Mouse (Mus musculus) spleen, adult 2 months (tissue): ENCODE measurements around the gene Kif23. TPM values are rescaled to one million over a fixed set of nuclear protein-coding genes. Genes with fewer than 3 reads are reported as not detected.

Source experiments
- DNase-seq, 2 experiments: peaks; one replicate each; pipeline versions ENCODE4 v3.0.0 to v3.0.0-alpha.2; 2012 to 2021; ENCODE audit warnings: low spot score in 2 of 2, low read depth in 1 of 2
- H3K27ac ChIP-seq: fragments of 200-500 bp; 2 replicates; pipeline ENCODE4 v1.5.1; 2012; ENCODE audit warnings: low read length, inconsistent platforms; ENCODE audit not compliant: insufficient read depth
- H3K27me3 ChIP-seq: fragments of 200-500 bp; 2 replicates; pipeline ENCODE4 v1.6.1; 2012; ENCODE audit warnings: mild to moderate bottlenecking, moderate library complexity, low read length, inconsistent platforms; ENCODE audit not compliant: control insufficient read depth, insufficient read depth
- H3K36me3 ChIP-seq: fragments of 200-500 bp; 2 replicates; pipeline ENCODE4 v1.6.1; 2012; ENCODE audit warnings: mild to moderate bottlenecking, low read length, inconsistent platforms; ENCODE audit not compliant: control insufficient read depth, insufficient read depth
- H3K4me1 ChIP-seq: fragments of 200-500 bp; 2 replicates; pipeline ENCODE4 v1.6.1; 2011; ENCODE audit warnings: inconsistent platforms; ENCODE audit not compliant: control insufficient read depth, insufficient read depth, insufficient read length
- H3K4me3 ChIP-seq: fragments of 200-500 bp; 2 replicates; pipeline ENCODE4 v1.5.1; 2011; ENCODE audit warnings: mild to moderate bottlenecking, inconsistent platforms; ENCODE audit not compliant: insufficient read depth, insufficient read length; ENCODE audit errors: extremely low read depth
- CTCF ChIP-seq: fragments of 200-500 bp; IDR thresholded peaks from 2 replicates; pipeline ENCODE4 v1.5.1; 2011; ENCODE audit warnings: mild to moderate bottlenecking, inconsistent platforms; ENCODE audit not compliant: insufficient read depth, insufficient read length, insufficient replicate concordance; ENCODE audit errors: extremely low read depth
- POLR2A ChIP-seq: fragments of 200-500 bp; IDR thresholded peaks from 2 replicates; pipeline ENCODE4 v1.6.1; 2011; ENCODE audit warnings: low read depth, low read length, inconsistent platforms
- WGBS: fragments of 180-500 bp; shearing (Covaris S2); methylation state at CpG from one replicate; pipeline ENCODE4 v1.1.7; 2018; 5-methylcytosine and 5-hydroxymethylcytosine counted together
- polyA plus RNA-seq: library from polyadenylated mRNA; depleted of rRNA; stranded (reverse); fragments of >200 nt; gene quantifications from 2 replicates; pipeline ENCODE4 v1.2.3, GENCODE M21; 2012

Kif23 gene
- polyA plus RNA-seq, 1 experiment = 4.6 TPM

DNA sequence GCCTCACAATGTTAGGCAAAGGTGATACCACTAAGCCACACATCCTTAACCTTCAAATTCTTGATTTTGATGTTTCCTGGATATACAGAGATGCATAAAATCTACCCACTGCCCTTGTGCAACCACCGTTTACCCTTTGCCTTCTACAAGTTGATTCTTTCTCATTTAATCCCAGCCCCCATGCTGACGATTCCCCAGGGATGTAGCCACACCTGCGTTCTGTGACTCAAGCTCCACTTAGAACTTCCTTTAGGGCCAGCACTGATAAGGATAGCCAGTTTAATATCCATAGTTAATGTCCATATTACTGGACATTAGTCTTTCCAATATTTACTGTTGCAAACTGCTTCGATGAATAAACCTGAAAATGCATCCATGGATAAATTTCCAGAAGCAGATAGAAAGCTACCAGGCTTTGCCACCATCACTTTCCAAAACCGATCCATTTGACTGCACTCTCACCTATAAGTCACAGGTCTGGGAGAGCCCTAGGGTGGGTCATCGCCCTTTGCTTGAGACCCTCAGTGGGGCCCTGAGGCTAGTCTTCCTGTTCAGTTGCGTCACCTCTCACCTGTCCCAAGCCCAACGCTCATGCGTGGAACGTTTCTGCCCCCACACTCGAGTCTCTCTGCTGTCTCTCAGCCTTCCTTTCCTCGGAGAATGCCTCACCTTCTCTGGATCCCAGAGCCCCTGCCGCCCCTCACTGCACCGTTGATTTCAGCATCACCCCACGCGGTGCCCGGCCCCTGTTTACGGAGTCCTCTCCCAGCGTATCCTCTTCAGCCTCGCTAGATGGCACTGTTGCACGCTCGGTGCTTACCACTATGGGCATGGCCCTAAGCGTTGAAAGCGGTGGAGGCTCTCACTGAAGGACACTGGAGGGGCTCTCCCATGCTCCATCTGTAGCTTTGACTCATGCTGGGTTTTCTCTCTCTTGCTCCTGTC lies 1.1 kb upstream of the Kif23 start:
- TF ChIP-seq CTCF (peak; percentile 94), POLR2A (no peak)
- WGBS = 6% methylated on average over 24 of the region's 24 CpGs
- H3K27ac ChIP-seq = no peak overlapping the region
- no peaks in the 10 kb centered on the region for H3K36me3 ChIP-seq
- H3K4me3 ChIP-seq = peak overlapping the region; percentile 59; the same call in 1 of the 2 replicates
- no peaks in the 10 kb centered on the region for H3K27me3 ChIP-seq
- H3K4me1 ChIP-seq = no peaks in the 10 kb centered on the region; the same call in 1 of the 2 replicates
- peak; percentile 75 to 77 for DNase-seq

DNA sequence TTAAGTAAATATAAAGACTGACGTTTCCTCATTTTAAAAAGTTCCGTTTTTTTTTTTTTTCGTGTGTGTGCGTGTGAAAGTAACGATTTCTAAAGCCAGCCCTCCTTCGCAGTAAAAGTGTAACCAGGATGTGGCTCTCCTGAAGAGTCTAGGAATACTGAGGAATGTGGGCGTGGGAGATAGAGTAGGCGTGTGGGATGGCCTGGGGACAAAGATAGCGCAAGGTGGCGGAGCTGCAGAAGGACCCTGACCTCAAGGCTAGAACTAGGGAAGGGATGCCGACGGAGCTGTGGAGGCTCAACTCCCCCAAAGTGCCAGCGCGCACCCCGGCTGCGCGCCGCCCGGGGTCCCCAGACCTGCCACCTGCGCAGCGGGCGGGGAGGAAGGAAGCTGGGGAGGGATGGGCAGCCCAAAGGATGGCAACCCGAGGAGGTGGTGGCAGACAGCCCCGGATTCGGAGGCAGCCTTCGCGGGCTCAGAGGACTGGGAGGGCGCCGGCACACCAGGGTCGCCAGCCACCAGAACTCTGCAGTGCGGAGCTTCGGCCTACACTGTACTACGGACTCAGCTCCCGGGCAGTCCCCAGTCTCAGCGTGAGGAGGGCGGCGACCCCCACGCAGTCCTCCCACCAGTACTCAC lies 482 bp downstream of the Kif23 start:
- DNase-seq = no peak

DNA sequence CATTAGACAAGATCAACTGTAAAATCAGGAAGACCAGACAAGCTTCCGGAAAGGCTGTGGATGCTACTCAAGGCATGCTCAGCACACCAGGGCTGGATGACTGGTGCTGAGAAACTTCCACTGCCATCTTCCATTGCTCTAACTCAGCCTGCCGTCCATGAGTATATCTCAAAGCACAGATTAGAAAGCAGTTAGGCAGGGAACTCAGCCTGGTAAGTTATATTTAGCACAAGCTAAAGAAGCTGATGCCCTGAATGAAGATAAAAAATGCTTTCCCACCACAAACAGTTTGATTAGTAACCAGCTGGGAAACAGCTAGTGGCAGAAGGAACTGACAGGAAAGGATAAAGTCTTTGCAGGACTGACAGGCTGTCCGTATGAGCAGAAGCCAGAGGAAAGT lies 5.5 kb downstream of the Kif23 start:
- H3K27ac ChIP-seq = no peak overlapping the region
- no peaks in the 10 kb centered on the region; the same call in 1 of the 2 replicates for H3K36me3 ChIP-seq
- H3K4me3 ChIP-seq = no peak overlapping the region
- no peaks in the 10 kb centered on the region for H3K27me3 ChIP-seq
- H3K4me1 ChIP-seq = no peaks in the 10 kb centered on the region
- WGBS = 77% methylated on average over 3 of the region's 3 CpGs
- TF ChIP-seq CTCF = no peak
- no peak for TF ChIP-seq POLR2A
- no peak for DNase-seq

More for the DNA sequence above, 482 bp downstream of the Kif23 start:
- Histone ChIP-seq H3K27ac (0 out of 2 replicates have a peak overlapping the region, but pooled peaks have one; percentile 4), H3K27me3 (no peaks in the 10 kb centered on the region), H3K4me3 (peak overlapping the region; percentile 81), H3K4me1 (no peaks in the 10 kb centered on the region; the same call in 1 of the 2 replicates), H3K36me3 (no peaks in the 10 kb centered on the region)
- under 1% methylated on average over 37 of the region's 38 CpGs for WGBS
- TF ChIP-seq CTCF (no peak), POLR2A (no peak)

DNA sequence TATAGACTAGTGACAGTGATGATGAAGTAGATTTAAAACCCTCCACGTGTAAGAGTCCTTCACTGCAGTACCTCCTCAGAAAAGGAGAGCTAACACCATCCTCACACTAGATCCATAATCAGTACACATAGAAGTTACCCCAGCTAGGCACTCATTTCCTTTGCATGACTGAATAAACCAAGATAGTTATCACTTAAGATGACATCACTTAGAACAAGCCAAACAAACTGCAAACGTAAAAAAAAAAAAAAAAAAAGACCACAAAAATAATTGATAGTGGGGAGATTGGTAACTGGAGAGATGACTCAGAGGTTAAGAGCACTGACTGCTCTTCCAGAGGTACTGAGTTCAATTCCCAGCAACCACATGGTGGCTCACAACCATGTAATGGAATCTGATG lies 13.2 kb downstream of the Kif23 start:
- Histone ChIP-seq H3K27ac (no peak overlapping the region), H3K4me3 (no peak overlapping the region), H3K36me3 (peaks cover 1% of the 10 kb centered on the region; the same call in 1 of the 2 replicates), H3K27me3 (no peaks in the 10 kb centered on the region), H3K4me1 (no peaks in the 10 kb centered on the region)
- TF ChIP-seq POLR2A = no peak
- 62% methylated on average over 2 of the region's 2 CpGs for WGBS
- DNase-seq = no peak

DNA sequence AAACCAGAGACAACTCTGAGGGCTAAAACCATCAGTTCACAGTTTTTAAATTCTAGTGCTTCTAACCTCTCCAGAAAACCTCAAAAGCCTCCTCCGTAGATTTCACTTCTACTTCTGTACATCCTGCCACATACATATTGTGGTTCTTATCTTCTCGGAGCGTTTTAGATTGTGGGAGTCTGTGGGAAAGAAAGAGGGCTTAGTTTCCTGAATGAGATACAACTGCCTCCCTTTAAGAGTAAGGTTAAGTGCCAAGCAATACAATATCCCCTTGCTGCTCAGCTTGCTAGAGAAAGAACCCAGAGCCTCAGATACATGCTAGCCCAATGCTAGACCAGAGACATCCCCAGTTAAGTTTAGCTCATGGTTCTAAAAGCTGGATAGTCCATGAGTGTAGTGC lies 14.6 kb downstream of the Kif23 start:
- H3K4me3 ChIP-seq = no peak overlapping the region
- H3K27ac ChIP-seq = no peak overlapping the region
- DNase-seq = no peak
- no peaks in the 10 kb centered on the region for H3K27me3 ChIP-seq
- TF ChIP-seq CTCF (no peak), POLR2A (no peak)
- no peaks in the 10 kb centered on the region for H3K4me1 ChIP-seq
- peaks cover 1% of the 10 kb centered on the region; the same call in 1 of the 2 replicates for H3K36me3 ChIP-seq
- 31% methylated on average over 3 of the region's 3 CpGs for WGBS

DNA sequence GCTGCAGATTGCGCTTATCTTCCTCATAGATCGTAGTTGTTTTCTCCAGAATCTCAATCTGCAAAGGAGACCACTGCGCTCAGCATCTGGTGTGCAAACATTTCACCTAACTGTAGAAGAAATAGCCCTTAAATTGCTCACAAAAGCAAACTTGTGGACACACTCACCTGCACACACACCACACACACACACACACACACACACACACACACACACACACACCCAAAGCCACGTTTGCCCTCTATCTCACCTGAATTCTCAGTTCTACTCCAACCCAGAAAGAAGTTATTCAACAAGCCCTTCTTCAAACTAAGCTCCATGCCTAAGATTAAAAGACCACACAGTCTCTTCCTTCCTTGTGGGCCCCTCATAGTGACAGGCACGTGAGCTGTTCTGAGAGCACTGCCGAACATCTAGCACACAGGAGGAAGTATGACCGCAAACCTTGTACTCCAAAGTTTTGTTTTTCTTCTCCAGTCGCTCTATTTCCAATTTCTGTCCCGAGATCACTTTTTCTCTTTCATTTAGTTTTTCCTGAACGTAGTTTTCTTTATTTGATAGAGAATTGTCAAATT lies 21.4 kb downstream of the Kif23 start:
- WGBS = 40% methylated on average over 10 of the region's 10 CpGs
- peaks cover 2% of the 10 kb centered on the region; the same call in 1 of the 2 replicates for H3K36me3 ChIP-seq
- H3K27me3 ChIP-seq = no peaks in the 10 kb centered on the region
- peak overlapping the region; percentile 48; the same call in 1 of the 2 replicates for H3K27ac ChIP-seq
- no peak overlapping the region for H3K4me3 ChIP-seq
- TF ChIP-seq POLR2A (no peak), CTCF (no peak)
- DNase-seq = no peak
- no peaks in the 10 kb centered on the region for H3K4me1 ChIP-seq
